Mouse (Mus musculus) monocyte, adult 2 months (primary cell): ENCODE results near the gene Ahcyl1.

Source experiments
- DNase-seq, 2 experiments: peaks; one replicate each; pipeline ENCODE4 v3.0.0; 2022; ENCODE audit warnings: low spot score in 2 of 2, low read depth in 1 of 2

Gene Ahcyl1

GRCm38 (mm10) chr3:107617800-107618199, 78.6 kb downstream of the Ahcyl1 start:
- no peak for DNase-seq
